Mouse (Mus musculus): ENCODE measurements at regions not wholly inside any gene's neighbourhood (a gene's known extent, or its start where the extent isn't known, plus 50 kb on each side); places are given as distances from the start of the nearest gene placed in this dataset.

DNA sequence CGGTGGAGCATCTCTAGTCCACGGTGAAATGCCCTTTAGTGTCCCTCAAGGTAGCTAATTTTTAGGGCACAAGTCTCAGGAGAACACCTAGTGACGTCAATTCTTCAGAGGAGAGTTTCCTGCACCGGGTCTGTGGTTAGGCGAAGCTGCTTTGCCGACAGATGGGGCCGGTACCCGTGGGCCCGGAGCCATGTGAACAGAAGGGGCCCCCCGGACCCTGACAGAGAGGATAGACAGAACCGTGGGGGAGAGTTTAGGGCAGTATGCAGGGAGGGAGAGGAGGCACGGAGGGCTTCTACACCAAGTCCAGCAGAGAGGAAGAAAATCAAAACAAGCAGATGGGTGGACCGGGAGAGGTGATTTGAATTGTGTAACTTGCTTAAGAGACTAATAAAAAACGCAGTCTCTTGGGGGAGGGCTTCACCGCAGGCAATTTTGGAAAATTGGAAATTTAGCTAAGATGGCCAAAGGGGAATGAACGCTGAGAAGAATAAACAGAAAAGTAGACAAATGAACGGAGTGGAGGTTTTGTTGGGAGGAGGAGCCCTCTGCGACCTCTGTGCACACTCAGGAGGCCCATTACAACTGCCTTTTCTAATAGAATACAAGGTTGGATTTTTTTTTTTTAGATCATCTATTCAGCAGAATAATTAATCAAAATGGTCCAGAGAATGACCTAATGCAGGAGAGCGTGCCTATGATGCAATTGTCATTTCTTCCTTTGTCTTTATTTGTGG, 78.9 kb upstream of the Cmc1 start:
- TF ChIP-seq TCF12 (IDR thresholded peaks at IDR 0.05; ENCODE audit: insufficient read depth, poor library complexity, severe bottlenecking) (no peak), MYOG (IDR thresholded peaks at IDR 0.05; ENCODE audit: control insufficient read depth in 1 of 3, insufficient read depth in 1 of 3, insufficient read length in 2 of 3, low read depth in 2 of 3) (no peak), TCF3 (IDR thresholded peaks at IDR 0.05; ENCODE audit: insufficient read length, low read depth) (no peak), CEBPB (IDR thresholded peaks at IDR 0.05; ENCODE audit: insufficient read depth, poor library complexity, severe bottlenecking) (no peak), MAX (IDR thresholded peaks at IDR 0.05; ENCODE audit: low read depth) (no peak), USF1 (IDR thresholded peaks at IDR 0.05; ENCODE audit: low read depth) (no peak), E2F4 (IDR thresholded peaks at IDR 0.05; ENCODE audit: insufficient read depth) (no peak), POLR2AphosphoS2 (IDR thresholded peaks at IDR 0.05; ENCODE audit: insufficient read length, low read depth) (no peak), POLR2A (IDR thresholded peaks at IDR 0.05; ENCODE audit: insufficient read length, low read depth) (no peak), REST (IDR thresholded peaks at IDR 0.05; ENCODE audit: insufficient read depth, insufficient read length) (no peak), SRF (IDR thresholded peaks at IDR 0.05; ENCODE audit: control insufficient read depth, insufficient read length, low read depth) (no peak), MYOD1 (IDR thresholded peaks at IDR 0.05; ENCODE audit: control insufficient read depth in 1 of 3, insufficient read length in 2 of 3, low read depth in 2 of 3) (no peak)

DNA sequence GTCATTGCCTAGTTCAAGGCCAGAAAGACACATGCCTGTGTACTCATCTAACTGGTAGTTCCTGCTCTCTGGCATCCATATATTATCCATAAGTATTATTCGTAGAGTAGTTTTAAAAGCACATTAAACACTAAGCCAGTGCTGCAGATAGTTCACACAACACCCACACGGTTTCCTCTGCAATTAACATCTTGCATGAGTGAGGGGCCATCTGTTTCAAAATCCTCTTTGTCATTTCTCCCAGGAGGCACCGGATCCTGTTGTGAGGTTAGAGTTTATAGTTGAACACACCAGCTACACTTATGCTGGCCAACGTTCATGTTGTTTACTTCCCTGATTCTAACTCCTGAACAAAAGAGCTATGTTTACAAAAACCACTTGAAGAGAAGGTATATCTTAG, 90.7 kb upstream of the Cmc1 start:
- Histone ChIP-seq H3K27me3 (ENCODE audit: control insufficient read depth, insufficient read depth, insufficient read length) (no peaks in the 10 kb centered on the region), H3K4me2 (ENCODE audit: low read depth) (no peak overlapping the region), H3K36me3 (ENCODE audit: control insufficient read depth, insufficient read depth) (no peaks in the 10 kb centered on the region), H3K4me3 (no peak overlapping the region), H3ac (ENCODE audit: control insufficient read depth, insufficient read length) (no peak overlapping the region), H3K79me2 (ENCODE audit: control insufficient read depth, insufficient read depth) (no peaks in the 10 kb centered on the region)
- TF ChIP-seq CEBPB (IDR thresholded peaks at IDR 0.05; ENCODE audit: insufficient read depth, poor library complexity, severe bottlenecking) (no peak), TCF12 (IDR thresholded peaks at IDR 0.05; ENCODE audit: insufficient read depth, poor library complexity, severe bottlenecking) (no peak), POLR2A (IDR thresholded peaks at IDR 0.05; ENCODE audit: insufficient read length, low read depth) (no peak), USF1 (IDR thresholded peaks at IDR 0.05; ENCODE audit: low read depth) (no peak), REST (IDR thresholded peaks at IDR 0.05; ENCODE audit: insufficient read depth, insufficient read length) (no peak), MYOD1 (IDR thresholded peaks at IDR 0.05; ENCODE audit: control insufficient read depth in 1 of 3, insufficient read length in 2 of 3, low read depth in 2 of 3) (no peak), E2F4 (IDR thresholded peaks at IDR 0.05; ENCODE audit: insufficient read depth) (no peak), SRF (IDR thresholded peaks at IDR 0.05; ENCODE audit: control insufficient read depth, insufficient read length, low read depth) (no peak), TCF3 (IDR thresholded peaks at IDR 0.05; ENCODE audit: insufficient read length, low read depth) (no peak), MAX (IDR thresholded peaks at IDR 0.05; ENCODE audit: low read depth) (no peak), POLR2AphosphoS2 (IDR thresholded peaks at IDR 0.05; ENCODE audit: insufficient read length, low read depth) (no peak), MYOG (IDR thresholded peaks at IDR 0.05; ENCODE audit: control insufficient read depth in 1 of 3, insufficient read depth in 1 of 3, insufficient read length in 2 of 3, low read depth in 2 of 3) (no peak)

More for the DNA sequence above, 78.9 kb upstream of the Cmc1 start:
- Histone ChIP-seq H3K4me2 (ENCODE audit: low read depth) (no peak overlapping the region), H3K27me3 (ENCODE audit: control insufficient read depth, insufficient read depth, insufficient read length) (no peaks in the 10 kb centered on the region), H3K79me2 (ENCODE audit: control insufficient read depth, insufficient read depth) (no peaks in the 10 kb centered on the region), H3ac (ENCODE audit: control insufficient read depth, insufficient read length) (no peak overlapping the region), H3K4me3 (no peak overlapping the region), H3K36me3 (ENCODE audit: control insufficient read depth, insufficient read depth) (no peaks in the 10 kb centered on the region)

DNA sequence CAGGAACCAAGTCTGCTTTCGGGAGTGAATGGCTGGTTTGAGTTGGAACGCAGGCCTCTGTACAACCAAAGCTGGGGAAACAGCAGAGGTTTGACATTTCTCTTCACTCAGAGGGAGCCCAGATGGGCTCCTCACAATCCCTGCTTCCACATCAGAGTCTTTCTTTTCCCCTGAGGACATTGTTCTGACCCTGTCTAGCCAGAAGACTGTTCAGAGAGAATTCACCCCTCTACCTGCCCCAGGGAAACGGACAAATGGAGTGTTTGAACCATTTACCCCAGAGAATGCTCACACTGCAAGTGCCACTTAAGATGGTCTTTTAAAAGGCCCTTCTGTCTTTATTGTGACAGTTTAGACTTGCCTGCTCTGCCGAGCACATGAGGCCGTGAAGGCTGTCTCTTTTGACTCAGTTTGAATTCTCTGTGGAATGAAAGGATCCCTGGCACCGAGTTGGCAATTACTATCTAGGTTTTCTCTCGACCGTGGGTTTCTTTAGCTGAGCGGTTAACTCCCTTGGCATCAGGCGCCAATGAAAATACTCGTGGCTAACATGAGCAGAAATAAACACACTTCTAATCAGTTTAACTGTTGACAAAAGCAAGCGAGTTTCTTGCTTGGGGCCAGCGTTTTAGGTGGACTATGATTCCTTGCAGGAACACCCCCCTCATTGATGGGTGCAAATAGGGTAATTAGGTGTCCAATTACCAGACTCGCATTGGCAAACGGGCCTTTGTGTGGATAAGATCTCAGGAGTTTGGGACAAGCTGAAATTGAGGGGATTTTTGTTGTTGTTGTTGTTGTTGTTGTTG, 97.0 kb upstream of the Cmc1 start:
- Histone ChIP-seq H3K4me2 (ENCODE audit: low read depth) (no peak overlapping the region), H3ac (ENCODE audit: control insufficient read depth, insufficient read length) (no peak overlapping the region), H3K79me2 (ENCODE audit: control insufficient read depth, insufficient read depth) (no peaks in the 10 kb centered on the region), H3K4me3 (no peak overlapping the region), H3K27me3 (ENCODE audit: control insufficient read depth, insufficient read depth, insufficient read length) (peaks cover 3% of the 10 kb centered on the region), H3K36me3 (ENCODE audit: control insufficient read depth, insufficient read depth) (no peaks in the 10 kb centered on the region)
- TF ChIP-seq E2F4 (IDR thresholded peaks at IDR 0.05; ENCODE audit: insufficient read depth) = no peak
- no peak for TF ChIP-seq REST (IDR thresholded peaks at IDR 0.05; ENCODE audit: insufficient read depth, insufficient read length)
- no peak for TF ChIP-seq MAX (IDR thresholded peaks at IDR 0.05; ENCODE audit: low read depth)
- no peak for TF ChIP-seq SRF (IDR thresholded peaks at IDR 0.05; ENCODE audit: control insufficient read depth, insufficient read length, low read depth)
- no peak for TF ChIP-seq CEBPB (IDR thresholded peaks at IDR 0.05; ENCODE audit: insufficient read depth, poor library complexity, severe bottlenecking)
- no peak for TF ChIP-seq USF1 (IDR thresholded peaks at IDR 0.05; ENCODE audit: low read depth)
- no peak for TF ChIP-seq TCF12 (IDR thresholded peaks at IDR 0.05; ENCODE audit: insufficient read depth, poor library complexity, severe bottlenecking)
- TF ChIP-seq MYOD1 (IDR thresholded peaks at IDR 0.05; ENCODE audit: control insufficient read depth in 1 of 3, insufficient read length in 2 of 3, low read depth in 2 of 3) = no peak
- no peak for TF ChIP-seq POLR2A (IDR thresholded peaks at IDR 0.05; ENCODE audit: insufficient read length, low read depth)
- TF ChIP-seq TCF3 (IDR thresholded peaks at IDR 0.05; ENCODE audit: insufficient read length, low read depth) = no peak
- no peak for TF ChIP-seq POLR2AphosphoS2 (IDR thresholded peaks at IDR 0.05; ENCODE audit: insufficient read length, low read depth)
- no peak for TF ChIP-seq MYOG (IDR thresholded peaks at IDR 0.05; ENCODE audit: control insufficient read depth in 1 of 3, insufficient read depth in 1 of 3, insufficient read length in 2 of 3, low read depth in 2 of 3)

DNA sequence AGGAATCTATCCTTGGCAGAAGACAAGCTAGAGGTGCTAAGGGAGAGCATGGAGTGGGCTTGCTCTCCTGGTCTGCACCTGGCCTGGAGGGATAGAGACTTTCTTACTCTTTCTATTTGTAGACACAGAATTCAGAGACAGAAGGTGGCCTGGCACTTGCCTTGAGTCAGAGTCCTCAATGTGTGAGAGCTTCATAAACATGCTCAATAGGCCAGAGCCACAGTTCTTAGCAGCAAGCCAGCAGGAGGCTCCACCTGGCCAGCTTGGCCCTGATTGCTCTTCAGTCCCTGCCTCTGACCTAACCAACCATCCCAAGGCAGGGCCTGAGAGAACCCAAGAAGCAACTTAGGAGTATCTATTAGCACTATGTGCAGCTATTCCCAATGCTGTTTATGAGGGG, 103.9 kb upstream of the Cmc1 start:
- H3K4me3 ChIP-seq = no peak overlapping the region
- H3K79me2 ChIP-seq (ENCODE audit: control insufficient read depth, insufficient read depth) = no peaks in the 10 kb centered on the region
- no peak for TF ChIP-seq TCF3 (IDR thresholded peaks at IDR 0.05; ENCODE audit: insufficient read length, low read depth)
- no peak for TF ChIP-seq MYOD1 (IDR thresholded peaks at IDR 0.05; ENCODE audit: control insufficient read depth in 1 of 3, insufficient read length in 2 of 3, low read depth in 2 of 3)
- no peak for TF ChIP-seq MAX (IDR thresholded peaks at IDR 0.05; ENCODE audit: low read depth)
- TF ChIP-seq POLR2AphosphoS2 (IDR thresholded peaks at IDR 0.05; ENCODE audit: insufficient read length, low read depth) = no peak
- TF ChIP-seq MYOG (IDR thresholded peaks at IDR 0.05; ENCODE audit: control insufficient read depth in 1 of 3, insufficient read depth in 1 of 3, insufficient read length in 2 of 3, low read depth in 2 of 3) = no peak
- TF ChIP-seq REST (IDR thresholded peaks at IDR 0.05; ENCODE audit: insufficient read depth, insufficient read length) = no peak
- no peak for TF ChIP-seq USF1 (IDR thresholded peaks at IDR 0.05; ENCODE audit: low read depth)
- no peak for TF ChIP-seq TCF12 (IDR thresholded peaks at IDR 0.05; ENCODE audit: insufficient read depth, poor library complexity, severe bottlenecking)
- no peak for TF ChIP-seq POLR2A (IDR thresholded peaks at IDR 0.05; ENCODE audit: insufficient read length, low read depth)
- no peak for TF ChIP-seq CEBPB (IDR thresholded peaks at IDR 0.05; ENCODE audit: insufficient read depth, poor library complexity, severe bottlenecking)
- no peak for TF ChIP-seq SRF (IDR thresholded peaks at IDR 0.05; ENCODE audit: control insufficient read depth, insufficient read length, low read depth)
- no peak for TF ChIP-seq E2F4 (IDR thresholded peaks at IDR 0.05; ENCODE audit: insufficient read depth)
- H3K4me2 ChIP-seq (ENCODE audit: low read depth) = no peak overlapping the region
- peaks cover 11% of the 10 kb centered on the region for H3K27me3 ChIP-seq (ENCODE audit: control insufficient read depth, insufficient read depth, insufficient read length)
- no peak overlapping the region for H3ac ChIP-seq (ENCODE audit: control insufficient read depth, insufficient read length)
- no peaks in the 10 kb centered on the region for H3K36me3 ChIP-seq (ENCODE audit: control insufficient read depth, insufficient read depth)

Measured in myocyte (in vitro differentiated cells).